Mouse (Mus musculus) ovary, adult 10 weeks (tissue): ENCODE measurements around the gene Yipf4. TPM values are rescaled to one million over a fixed set of nuclear protein-coding genes. Genes with fewer than 3 reads are reported as not detected.

ENCODE experiments used
- polyA plus RNA-seq: library from polyadenylated mRNA; stranded (reverse); fragments of 350-450 nt; fragmentation: Illumina TruSeq; extraction: RNeasy Lipid Tissue Mini Kit (QIAGEN cat#74804); gene quantifications from one replicate; pipeline ENCODE4 v1.2.3, GENCODE M21; 2014

Yipf4 gene
- 351 TPM for polyA plus RNA-seq

GRCm38 (mm10) chr17:74489024-74489900, at the start of gene Yipf4:
Gene Yipf4 (plus strand): TSS chr17:74489493.

DNA sequence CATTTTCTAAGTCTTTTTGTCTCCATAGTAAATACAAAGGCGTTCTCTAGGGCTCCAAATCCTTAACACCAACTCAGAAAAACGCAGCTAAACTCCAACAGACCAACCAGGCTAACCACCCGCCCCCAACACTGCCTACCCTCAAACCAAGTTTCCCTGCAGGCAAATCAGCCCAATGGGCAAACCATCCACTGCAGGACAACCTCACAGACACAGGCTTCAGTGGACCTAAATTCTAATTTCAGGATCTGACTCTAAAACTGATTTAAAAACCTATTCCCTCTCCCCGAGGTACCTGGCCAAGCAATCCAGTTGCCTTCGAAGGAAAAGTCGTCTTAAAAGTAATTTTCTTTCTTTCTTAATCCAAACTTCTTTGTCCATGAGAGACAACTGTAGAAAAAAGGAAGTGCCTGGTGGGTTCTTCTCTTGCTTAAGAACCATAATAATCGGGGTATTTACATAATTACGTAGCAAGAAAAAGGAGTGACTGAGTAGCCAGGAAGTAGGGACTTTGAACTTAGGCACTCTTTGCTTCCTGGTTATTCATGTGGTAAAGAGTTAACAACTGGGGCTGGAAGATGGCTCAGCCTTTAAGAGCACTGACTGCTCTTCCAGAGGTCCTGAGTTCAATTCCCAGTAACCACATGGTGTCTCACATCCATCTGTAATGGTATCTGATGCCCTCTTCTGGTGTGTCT, 30.4 kb upstream of the Yipf4 start, which contains the start of gene Nlrc4:
Nlrc4 (minus strand) TSS at position 432 of the 698 bp plus-strand sequence.

GRCm38 (mm10) chr17:74527729-74528607, 38.7 kb downstream of the Yipf4 start, which contains the start of gene Birc6:
Gene Birc6 (plus strand): TSS chr17:74528295.

Other genes with a start within 250 kb of the Yipf4 start
- 143 TPM for gene Memo1, start 194.0 kb upstream of the Yipf4 start, polyA plus RNA-seq
- 172 TPM for gene Dpy30, start 165.5 kb upstream of the Yipf4 start, polyA plus RNA-seq
- gene Spast, start 150.5 kb upstream of the Yipf4 start, polyA plus RNA-seq: 105 TPM
- gene Slc30a6, start 93.9 kb upstream of the Yipf4 start, polyA plus RNA-seq: 25.1 TPM
- 0.83 TPM for gene Nlrc4, start 30.4 kb upstream of the Yipf4 start, polyA plus RNA-seq
- 222 TPM for gene Birc6, start 38.8 kb downstream of the Yipf4 start, polyA plus RNA-seq
- 20.8 TPM for gene Ttc27, start 228.2 kb downstream of the Yipf4 start, polyA plus RNA-seq